Mouse (Mus musculus) telencephalon, adult 2 months (tissue): ENCODE measurements around the gene Pcyox1.
"Not testable (repeated sequence)": the region's sequence is repeated elsewhere in the genome, so short reads cannot be mapped to it uniquely, and the experiment has no call there.

Source experiments
- DNase-seq: peaks from one replicate; pipeline ENCODE4 v3.0.0-alpha.2; 2011; ENCODE audit warnings: low read depth, low spot score

The Pcyox1 gene

DNA sequence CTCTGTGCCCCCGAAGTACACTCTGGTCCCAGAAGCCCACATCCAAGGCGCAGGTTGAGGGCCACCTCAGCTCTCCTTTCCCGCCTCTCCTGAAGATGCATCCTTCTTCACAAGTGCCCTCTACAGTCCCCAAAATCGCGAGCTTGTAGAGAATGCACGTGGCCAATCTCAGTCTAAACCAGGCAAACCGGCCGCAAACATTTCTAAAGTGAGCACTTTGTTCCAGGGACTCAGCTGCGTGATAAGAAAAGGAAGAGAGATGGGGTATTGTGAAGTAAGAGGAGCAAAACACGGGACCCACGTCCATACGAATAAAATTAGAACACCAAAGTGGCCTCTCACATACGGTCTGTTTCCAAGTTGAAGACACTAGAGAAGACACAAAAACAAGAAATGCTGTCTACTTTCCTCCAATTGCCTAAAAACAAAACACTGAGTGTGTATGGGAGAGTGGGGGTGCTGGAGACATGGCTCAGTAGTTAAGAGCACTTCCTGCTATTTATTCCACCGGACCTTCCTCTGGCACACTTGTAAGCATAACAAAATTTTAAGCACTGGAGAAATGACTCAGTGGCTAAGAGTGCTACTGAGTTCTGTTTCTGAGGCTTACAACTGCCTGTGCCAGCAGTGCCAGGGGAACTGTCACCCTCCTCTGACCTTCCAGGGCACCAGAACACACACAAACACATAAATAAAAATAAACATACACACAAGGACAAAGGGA is 465 bp upstream of the Pcyox1 start:
- no peak for DNase-seq

DNA sequence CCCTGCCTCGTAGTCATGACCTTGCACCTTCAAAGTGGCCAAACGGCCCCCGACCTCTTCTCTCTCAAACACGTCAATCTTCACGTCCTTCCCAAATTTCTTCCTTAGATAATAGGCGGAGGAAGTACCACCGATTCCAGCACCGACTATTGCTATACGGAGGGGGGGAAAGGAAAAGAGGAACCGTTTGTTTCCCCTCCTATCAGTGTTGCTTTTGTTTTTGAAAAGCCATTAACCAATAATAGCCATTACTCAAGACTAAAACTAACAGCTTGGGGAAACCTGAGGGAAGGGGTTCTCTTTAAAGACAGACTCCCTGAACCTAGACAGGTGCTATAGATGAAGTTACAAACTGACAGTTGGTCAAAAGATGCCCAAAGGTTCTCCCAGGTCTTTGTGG is 985 bp downstream of the Pcyox1 start:
- DNase-seq: no peak

DNA sequence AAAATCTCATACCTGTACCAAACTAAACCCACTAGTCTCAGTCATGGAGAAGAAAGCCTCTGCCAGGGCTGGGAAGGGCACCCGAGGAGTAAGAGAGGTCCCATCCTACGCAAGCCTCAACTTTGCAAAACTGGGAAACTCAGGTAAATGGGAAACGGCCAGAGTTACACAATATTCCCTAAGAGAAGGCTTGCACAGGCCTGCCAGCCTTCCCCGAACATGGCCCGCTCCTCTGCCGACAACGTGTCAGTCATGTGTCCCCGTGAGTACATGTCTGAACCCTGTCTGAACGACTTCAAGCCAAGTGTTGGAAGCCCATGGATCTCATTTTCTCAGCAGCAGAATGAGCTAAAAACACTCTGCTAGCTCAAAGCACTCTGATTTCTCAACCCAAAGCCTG is 1.9 kb downstream of the Pcyox1 start:
- no peak for DNase-seq

DNA sequence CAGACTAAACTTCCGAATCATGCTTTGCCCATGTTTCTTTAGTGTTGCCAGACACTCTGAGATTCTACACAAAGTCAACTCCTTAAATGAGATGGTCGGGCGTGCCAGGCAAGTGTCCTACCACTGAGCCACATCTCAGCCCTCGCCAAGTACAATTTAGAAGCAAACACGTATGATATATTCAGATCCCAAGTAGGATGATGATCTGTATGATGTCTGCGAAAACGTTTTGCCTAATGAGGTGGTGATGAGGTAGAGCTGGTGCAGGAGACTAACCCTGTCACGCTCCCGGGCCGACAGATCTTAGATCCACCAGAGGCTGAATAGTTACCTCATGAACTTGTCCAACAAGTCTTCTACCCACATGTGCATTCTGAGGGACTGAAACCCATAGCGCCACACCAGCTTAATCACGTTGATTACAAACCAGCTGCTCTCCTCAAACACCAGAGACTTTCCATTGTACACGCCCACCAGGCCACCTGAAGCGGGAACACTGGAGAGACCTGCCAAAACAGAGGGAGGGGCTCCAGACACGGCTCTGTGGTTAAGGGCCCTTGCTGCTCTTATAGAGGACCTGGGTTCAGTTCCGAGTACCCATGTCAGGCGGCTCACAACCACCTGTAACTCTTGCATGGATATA is 2.8 kb downstream of the Pcyox1 start:
- DNase-seq: no peak

DNA sequence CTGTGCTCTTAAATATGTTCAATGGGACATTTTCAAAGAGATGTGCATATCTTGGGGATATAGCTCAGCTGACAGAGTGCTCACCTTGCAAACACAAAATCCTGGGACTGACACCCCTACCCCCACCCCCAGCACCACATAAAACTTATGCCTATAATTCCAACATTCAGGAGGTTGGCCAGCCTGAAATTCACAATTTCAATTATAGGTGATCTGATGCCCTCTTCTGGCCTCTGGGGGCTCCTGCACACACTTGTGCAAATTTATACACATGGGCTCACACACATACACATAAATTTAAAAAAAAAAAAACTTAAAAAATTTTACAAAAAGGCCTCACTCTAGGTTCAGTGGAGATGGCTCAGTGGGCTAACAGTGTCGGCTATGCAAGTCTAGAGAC is 3.8 kb downstream of the Pcyox1 start:
- DNase-seq: no peak

DNA sequence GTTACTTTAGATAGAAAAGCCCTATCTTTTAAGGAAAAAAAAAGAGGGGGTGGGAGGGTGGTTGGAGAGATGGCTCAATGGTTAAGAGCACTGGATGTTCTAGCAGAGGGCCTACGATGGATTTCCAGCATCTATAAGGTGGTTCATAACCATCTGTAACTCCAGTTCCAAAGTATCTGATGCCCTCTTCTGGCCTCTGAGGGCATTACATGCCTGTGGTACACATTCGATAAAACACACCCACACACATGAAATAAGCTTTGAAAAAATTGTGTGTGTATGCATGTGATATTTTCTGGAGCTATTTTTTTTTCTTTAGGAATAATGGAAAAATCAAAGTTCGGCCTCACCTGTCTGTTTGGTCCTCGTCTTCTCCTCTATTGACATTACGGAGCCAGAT is 5.6 kb downstream of the Pcyox1 start:
- no peak for DNase-seq

DNA sequence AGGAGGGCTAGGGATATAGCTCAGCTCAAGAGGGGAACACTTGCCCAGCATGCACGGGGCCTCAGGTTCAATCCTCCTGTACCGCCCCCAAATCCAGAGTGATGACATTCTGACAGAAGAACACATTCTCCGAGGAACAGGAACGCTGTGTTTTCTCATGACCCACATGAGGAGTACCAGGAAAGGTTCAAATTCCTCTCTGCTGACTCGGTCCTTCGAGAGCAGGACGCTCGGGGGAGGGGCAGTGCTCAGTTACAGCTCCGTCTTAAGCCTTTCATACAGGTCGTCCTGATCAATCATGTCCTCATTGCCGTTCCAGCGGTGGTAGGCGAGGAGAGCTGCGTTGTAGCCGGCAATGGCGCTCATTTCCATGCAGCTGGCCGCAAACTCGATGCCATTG is 8.5 kb downstream of the Pcyox1 start:
- no peak for DNase-seq

DNA sequence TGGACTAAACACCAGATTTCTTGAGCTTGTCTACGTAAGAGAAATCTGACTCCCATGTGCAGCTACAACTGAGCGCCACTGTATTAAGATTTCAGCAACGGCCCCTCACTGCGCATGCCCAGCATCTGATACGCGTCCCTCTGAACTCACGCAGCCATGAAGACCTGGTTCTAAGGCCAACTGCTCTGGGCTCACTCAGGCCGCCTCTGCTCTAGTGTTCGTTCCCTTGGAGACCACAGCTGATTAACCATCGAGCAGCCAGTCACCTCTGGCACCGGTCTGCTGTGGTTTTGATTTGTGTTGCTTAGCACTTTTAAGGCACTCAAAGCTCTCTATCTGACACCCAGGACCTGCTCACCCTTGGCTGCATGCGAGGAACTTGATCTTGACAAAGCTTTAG is 9.6 kb downstream of the Pcyox1 start:
- DNase-seq: no peak

DNA sequence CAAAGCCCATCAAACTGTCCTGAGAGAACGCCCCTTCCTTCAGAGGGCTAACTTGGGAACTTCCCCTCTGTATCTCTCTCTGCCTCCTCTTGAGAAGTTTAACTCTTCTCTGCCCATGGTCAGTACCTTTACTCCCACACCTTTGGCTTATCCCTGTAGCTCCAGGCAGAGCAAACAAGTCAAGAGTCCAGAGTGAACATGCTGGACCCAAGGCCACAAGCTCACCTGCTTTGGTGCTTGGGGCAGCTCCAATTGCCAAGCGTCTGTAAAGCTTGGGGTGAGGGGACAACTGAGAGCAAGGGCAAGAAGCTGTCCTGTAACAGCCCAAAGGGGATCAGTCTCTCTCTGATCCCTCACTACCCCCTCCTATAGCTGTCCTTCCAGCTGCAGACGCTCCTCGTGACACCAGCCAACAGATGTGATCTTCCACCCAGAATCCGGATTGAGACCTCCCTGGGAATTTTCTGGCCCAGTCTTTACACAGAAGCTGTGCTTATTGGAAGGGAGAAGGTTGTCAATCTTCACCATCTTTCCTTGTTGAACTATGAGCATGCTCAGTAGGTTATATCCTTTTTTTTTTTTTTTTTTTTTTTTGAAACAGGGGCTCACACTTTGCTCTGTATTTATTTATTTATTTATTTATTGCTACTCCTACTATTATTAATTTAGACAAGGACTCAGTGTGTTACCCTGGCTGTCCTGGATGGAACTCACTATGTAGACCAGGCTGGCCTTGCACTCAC is 11.4 kb downstream of the Pcyox1 start:
- DNase-seq: no peak

DNA sequence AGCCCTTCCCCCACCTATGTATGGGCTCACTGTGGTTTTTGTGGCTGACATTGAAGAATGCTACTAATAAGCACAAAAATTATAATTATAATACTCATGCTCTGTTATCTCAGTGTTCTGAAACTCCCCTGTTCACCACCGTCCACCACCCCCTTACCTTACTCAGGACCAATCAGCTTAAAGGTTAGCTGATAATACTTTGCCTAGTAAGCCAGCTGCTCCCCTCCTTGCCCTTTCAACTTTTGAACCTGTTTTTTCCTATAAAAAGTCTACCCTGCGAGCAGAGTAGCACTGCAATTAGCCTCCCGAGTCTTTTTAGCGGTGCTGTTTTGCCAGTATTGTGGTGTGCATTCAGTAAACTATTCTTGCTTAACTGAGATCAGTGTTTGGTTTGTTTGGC is 12.3 kb downstream of the Pcyox1 start:
- DNase-seq: no peak

DNA sequence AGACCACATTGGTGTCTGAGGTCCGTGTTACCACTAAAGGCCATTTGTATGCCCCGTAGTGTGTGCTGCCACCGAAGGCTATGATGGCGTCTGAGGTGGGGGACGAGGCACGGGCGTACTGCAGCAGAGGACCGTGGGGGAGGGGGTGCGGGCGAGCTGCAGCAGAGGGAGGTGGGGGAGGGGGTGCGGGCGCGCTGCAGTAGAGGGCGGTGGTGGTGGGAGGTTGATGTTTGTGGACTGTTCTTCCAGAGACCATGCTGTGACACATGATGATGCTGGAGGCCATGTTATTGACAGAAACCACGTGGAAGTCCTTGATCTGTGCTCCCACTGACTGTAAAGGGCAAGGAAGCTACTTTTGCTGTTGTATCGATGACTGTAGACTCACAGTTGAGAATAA is 13.6 kb downstream of the Pcyox1 start:
- no peak for DNase-seq

DNA sequence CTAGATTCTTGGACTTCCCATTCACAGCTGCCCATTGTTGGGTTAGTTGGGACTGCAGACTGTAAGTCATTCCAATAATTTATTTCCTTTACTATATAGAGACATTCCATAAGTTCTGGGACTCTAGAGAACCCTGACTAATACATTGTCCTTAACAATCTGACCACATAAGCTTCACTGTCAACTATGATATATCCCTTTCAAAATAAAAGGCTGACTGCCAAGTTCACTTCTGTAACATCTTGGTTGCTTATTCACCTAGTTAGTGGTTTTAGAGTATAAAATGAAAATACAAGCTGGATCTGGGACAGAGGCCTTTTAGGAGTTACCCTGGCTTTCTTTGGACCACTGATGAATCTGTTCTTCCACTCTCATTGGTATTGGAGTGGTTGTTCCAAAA is 14.4 kb downstream of the Pcyox1 start:
- no peak for DNase-seq

DNA sequence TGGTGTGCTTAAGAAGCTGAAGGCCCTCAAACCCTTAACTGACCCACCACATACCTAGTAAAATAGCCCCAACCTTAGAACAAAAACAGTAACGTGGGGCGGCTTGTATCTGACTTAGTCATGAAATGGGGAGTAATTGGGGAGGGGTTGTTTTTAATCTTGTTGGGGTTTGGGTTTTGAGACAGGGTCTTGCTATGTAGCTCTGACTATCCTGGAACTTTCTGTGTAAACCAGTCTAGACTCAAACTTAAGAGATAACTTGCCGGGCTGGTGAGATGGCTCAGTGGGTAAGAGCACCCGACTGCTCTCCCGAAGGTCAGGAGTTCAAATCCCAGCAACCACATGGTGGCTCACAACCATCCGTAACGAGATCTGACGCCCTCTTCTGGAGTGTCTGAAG is 16.8 kb downstream of the Pcyox1 start:
- not testable (repeated sequence) for DNase-seq

DNA sequence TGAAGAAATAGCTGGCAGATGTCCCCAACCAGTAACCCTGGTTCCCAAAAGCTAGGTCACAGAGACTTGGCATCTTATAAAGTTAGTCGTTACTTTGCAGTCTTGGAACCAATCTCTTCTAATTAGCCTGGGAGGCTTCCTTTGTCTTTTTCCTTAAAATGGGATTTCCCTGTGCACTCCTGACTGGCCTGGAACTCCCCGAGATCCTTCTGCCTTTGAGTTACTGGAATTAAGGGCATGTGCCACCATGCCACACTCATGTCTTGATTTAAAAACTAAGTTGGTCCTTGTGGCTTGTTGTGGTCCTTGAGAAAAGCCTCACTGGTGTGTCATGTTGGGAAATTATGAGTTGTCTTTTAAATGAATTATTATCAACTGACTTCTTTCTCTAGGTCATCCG is 18.6 kb downstream of the Pcyox1 start:
- no peak for DNase-seq

DNA sequence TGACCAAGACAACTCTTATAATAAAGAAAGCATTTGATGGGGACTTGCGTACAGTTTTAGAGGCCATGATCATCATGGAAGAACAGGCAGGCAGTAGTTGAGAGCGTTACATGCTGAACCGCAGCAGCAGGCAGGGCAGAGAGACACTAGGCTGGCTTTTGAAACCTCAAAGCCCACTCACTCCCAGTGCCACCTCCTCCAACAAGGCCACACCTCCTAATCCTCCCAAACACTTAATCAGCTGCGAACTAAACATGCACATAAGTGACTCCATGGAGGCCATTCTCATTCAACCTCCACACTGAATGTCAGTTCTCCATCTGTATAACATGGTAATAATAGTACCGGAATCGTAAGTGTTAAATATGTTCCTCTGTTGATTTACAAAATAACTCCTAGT is 23.4 kb downstream of the Pcyox1 start:
- no peak for DNase-seq

DNA sequence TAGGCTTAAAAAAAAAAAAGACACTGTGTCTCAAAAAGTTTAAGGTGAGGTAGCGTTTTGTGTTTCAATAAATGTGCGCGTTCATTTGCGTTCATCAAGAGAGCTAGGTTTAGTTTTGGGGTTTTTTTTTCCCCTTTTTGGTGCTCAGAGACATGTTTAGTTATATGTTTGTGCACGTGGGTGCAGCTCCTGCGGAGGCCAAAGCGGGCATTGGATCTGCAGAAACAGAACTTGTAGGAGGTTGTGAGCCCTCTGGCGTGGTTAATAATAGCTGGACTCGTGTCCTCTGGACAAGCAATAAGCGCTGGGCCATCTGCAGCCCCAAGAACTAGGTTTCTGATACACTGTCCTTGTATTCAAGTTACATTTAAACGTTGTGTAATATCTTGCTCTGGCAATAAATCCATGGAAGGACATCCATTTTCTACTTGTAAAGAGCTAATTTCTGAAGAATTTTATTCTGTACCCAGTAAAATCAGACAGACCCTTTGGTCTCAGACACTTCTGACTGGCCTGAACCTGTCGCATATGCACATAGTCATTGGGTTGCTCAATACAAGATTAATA is 24.9 kb downstream of the Pcyox1 start:
- DNase-seq: no peak

DNA sequence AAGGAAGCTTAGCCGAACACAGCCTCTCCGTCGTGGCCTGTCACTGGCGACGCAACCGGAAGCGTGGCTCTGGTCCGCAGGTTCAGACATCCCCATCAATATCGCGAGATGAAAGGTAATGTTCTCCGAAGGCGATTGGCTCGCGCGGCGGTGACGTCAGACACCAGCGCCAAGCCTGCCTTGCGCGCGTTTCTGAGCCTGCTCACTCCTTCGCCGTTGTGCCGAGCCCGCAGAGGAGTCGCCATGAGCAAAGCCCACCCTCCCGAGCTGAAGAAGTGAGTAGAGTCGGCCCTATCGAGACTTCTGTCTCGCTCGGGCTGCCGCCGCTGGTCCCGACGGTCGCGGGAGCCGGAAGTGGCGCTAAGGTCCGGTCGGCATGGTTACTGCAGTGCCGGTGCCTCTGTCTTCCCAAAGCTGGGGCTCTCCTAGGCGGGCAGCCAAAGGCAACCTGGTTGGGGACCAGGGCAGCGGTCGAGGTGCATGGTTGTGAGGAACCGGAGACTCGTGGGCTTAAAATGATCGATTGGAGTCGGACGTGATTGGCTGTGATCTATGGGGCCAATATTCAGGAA is 25.5 kb downstream of the Pcyox1 start:
- peak; percentile 97 for DNase-seq

DNA sequence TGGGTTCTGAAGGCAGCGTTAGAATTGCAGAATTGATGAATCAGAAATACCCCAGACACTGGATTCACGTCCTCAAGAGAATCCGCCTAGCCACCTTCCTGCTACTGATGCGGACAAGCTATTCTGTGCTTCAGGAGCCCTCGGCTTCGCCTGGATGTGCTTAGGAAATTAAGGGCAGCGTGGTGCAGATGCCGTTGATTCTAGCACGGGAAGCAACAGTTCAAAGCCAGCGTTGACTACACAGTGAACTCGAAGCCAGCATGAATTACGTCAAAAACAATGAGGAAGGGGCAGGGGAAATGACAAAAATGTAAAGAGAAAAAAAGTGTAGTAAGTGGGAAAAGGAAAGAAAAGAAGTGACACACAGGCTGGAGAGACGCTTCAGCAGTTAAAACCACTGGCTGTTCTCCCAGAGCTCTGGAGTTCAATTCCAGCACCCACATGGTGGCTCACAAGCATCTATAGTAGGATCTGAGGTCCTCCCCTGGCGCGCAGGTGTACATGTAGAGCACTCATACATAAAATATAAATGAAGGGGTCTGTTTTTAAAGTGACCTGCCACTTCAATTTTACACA is 26.1 kb downstream of the Pcyox1 start, which contains the start of gene Snrpg:
TSS of gene Snrpg (plus strand) at position 541 of the 576 bp plus-strand sequence.
- no peak for DNase-seq

DNA sequence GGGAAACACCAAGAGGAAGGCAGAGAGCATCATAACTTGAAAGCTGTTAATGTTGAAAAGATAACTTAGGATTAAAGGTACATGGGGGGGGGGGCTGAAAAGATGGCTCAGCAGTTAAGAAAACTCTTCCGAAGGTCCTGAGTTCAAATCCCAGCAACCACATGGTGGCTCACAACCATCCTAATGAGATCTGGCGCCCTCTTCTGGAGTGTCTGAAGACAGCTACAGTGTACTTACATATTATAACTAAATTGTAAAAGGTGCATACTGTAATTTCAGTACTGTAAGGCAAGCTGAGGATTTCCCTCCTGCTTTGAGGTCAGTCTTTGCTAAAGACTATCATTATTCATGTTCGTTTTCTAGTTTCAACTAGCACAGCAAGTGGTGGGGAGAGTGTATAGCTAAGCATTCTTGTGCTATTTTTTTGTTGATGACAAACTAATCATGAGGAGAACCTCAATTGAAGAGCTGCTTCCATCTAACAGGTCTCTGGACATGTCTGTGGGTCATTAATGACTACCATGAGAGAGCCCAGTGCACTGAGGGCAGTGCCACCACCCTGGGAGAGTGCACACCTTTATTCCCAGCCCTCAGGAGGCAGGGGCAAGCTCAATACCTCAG is 26.8 kb downstream of the Pcyox1 start:
- no peak for DNase-seq

DNA sequence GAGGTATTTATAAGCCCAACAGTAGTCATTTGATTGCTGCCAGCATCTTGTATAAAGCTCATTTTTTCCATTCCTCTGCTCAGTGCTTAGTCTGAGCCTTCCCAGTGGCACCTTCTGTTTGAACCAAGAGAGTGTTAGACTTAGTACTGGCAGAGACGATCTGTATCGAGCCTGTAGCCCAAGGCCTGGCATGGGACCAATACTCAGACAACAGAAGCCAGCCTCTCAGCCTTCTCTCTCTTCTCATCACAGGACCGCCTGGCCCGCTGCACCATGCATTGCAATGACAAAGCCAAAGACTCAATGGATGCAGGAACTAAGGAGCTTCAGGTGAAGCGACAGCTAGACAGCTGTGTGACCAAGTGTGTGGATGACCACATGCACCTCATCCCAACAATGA is 28.5 kb downstream of the Pcyox1 start:
- DNase-seq: peak; percentile 48

DNA sequence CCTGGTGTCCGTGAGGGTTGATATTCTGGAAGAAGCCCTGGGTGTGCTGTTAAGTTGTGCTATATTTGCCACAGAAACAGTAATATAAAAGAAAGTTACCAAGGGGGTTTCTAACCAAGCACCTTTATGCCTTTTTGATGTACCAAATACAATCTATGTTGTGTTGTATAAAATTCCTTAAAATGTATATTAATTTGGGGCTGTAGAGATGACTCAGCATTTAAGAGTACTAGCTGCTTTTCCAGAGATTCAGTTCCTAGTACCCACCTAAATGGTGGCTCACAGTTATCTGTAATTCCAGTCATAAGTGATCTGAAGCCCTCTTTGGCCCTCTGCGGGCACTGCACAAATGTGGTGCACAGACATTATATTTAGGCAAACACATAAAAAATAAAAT is 30.1 kb downstream of the Pcyox1 start:
- no peak for DNase-seq
